Mouse (Mus musculus) left cerebral cortex, postnatal 14 days (tissue): ENCODE measurements around the gene Asna1. TPM values are rescaled to one million over a fixed set of nuclear protein-coding genes. Genes with fewer than 3 reads are reported as not detected.
A peak's percentile ranks its signal among the peaks of the same experiment; 100 is the strongest.

Experiments
- DNase-seq, 2 experiments: peaks; one replicate each; pipeline ENCODE4 v3.0.0; 2021 to 2022; ENCODE audit warnings: low spot score in 2 of 2, mixed read lengths in 1 of 2
- intact Hi-C: fragments of 180-260 bp; cut with DNase I; formaldehyde crosslinking; loops from one replicate; pipeline ENCODE4 v1.15.1; 2025
- total RNA-seq, 2 experiments: library from RNA; stranded (reverse); gene quantifications; 2 replicates each; pipeline ENCODE4 v1.2.3; 2021

The Asna1 gene
- total RNA-seq, 2 experiments from 2014 or later, result 116 to 117 TPM

GRCm38 (mm10) chr8:85036381-85036717 lies 11.3 kb upstream of the Asna1 start:
- DNase-seq, result no peak
- intact Hi-C loops, result no loop called here

GRCm38 (mm10) chr8:85035728-85036310 lies 10.7 kb upstream of the Asna1 start:
- intact Hi-C loops, result no loop called here
- DNase-seq, result peak in 1 of 2 experiments; percentile 42

GRCm38 (mm10) chr8:85035165-85035727 lies 10.2 kb upstream of the Asna1 start:
- DNase-seq, result no peak
- intact Hi-C loops, result no loop called here

GRCm38 (mm10) chr8:85034764-85035163 lies 9.7 kb upstream of the Asna1 start:
- intact Hi-C loops, result no loop called here
- DNase-seq, result peak; percentile 84 to 85

- no peak for DNase-seq
- intact Hi-C loops, result no loop called here
Measured at GRCm38 (mm10) chr8:85033867-85034266, 8.8 kb upstream of the Asna1 start.

GRCm38 (mm10) chr8:85032622-85033311 lies 7.7 kb upstream of the Asna1 start:
- intact Hi-C loops, result no loop called here
- no peak for DNase-seq

- intact Hi-C loops, result no loop called here
- DNase-seq, result no peak
Measured at GRCm38 (mm10) chr8:85029271-85029670, 4.2 kb upstream of the Asna1 start.

- no peak for DNase-seq
- intact Hi-C loops, result loop anchor here (2.0 kb wide), 1 partner anchor 53 kb away; no protein-coding TSS in a partner anchor
Measured at GRCm38 (mm10) chr8:85027922-85028321, 2.8 kb upstream of the Asna1 start.

- intact Hi-C loops, result loop anchor here (2.0 kb wide), 1 partner anchor 53 kb away; no protein-coding TSS in a partner anchor
- no peak for DNase-seq
Measured at GRCm38 (mm10) chr8:85027516-85027855, 2.4 kb upstream of the Asna1 start.

GRCm38 (mm10) chr8:85026670-85027515 lies 1.8 kb upstream of the Asna1 start, which contains the start of gene Trir:
Trir (plus strand) TSS chr8:85026823.
- DNase-seq, result peak; percentile 94 to 95
- intact Hi-C loops, result loop anchor here (2.0 kb wide), 1 partner anchor 52 kb away; no protein-coding TSS in a partner anchor

- DNase-seq, result no peak
- intact Hi-C loops, result no loop called here
Measured at GRCm38 (mm10) chr8:85023846-85024245, 1.2 kb downstream of the Asna1 start.

- intact Hi-C loops, result no loop called here
- DNase-seq, result no peak
Measured at GRCm38 (mm10) chr8:85021514-85022055, 3.5 kb downstream of the Asna1 start.

GRCm38 (mm10) chr8:85017209-85017608 lies 7.9 kb downstream of the Asna1 start:
- no peak for DNase-seq
- intact Hi-C loops, result no loop called here

GRCm38 (mm10) chr8:85016724-85017123 lies 8.4 kb downstream of the Asna1 start:
- DNase-seq, result no peak
- intact Hi-C loops, result no loop called here

GRCm38 (mm10) chr8:85014431-85014830 lies 10.7 kb downstream of the Asna1 start, which contains the start of gene Best2:
Best2 (minus strand) TSS chr8:85014531.
- no peak for DNase-seq
- intact Hi-C loops, result no loop called here

GRCm38 (mm10) chr8:85013230-85013840 lies 11.7 kb downstream of the Asna1 start:
- DNase-seq, result peak; percentile 77 to 88
- intact Hi-C loops, result no loop called here

GRCm38 (mm10) chr8:85011242-85011641 lies 13.8 kb downstream of the Asna1 start:
- intact Hi-C loops, result no loop called here
- no peak for DNase-seq

GRCm38 (mm10) chr8:85007686-85008085 lies 17.4 kb downstream of the Asna1 start:
- no peak for DNase-seq
- intact Hi-C loops, result no loop called here

GRCm38 (mm10) chr8:84997649-84998295 lies 27.3 kb downstream of the Asna1 start:
- peak; percentile 95 for DNase-seq
- intact Hi-C loops, result no loop called here
